Comparison of ENCODE assay signal across 9 mouse cellular contexts in the genomic region with DNA sequence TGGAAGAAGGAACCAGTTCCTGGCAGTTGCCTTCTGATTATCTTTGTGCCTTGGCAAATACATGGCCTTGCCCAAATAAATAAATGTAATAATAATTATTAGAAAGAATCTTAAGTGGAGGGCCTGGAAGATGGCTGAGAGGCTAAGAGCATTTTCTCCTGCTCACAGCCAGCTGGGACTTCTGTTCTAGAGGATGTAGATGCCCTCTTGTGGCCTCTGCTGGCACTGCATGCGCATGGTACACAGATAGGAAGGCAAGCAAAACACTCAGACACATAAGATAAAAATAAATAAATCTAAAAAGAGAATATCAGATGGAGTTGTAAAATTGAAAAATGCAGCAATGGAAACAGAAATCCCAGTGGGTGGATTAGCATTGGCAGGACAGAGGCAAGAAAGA. TPM values are rescaled to one million over a fixed set of nuclear protein-coding genes. Genes with fewer than 3 reads are reported as not detected.
DNase-seq lines count a peak whose midpoint lies in the region; ATAC-seq lines count a peak whose summit lies in the region.
"Had no signal": no experiment of that assay in that cellular context is flagged by ENCODE, and none has a peak within 500 bp of the region (broad histone marks: within the 10 kb centered on the region; RNA-seq: fewer than 3 reads in every experiment).

No protein-coding gene starts in this region.

- H3K9me3 ChIP-seq in liver, embryonic 11.5 days (ENCODE audit: control insufficient read depth, low read length) = no peaks in the 10 kb centered on the region
- no peaks in the 10 kb centered on the region for H3K9me3 ChIP-seq in neural tube, embryonic 14.5 days (ENCODE audit: control insufficient read depth, low read length)
- H3K9me3 ChIP-seq: embryonic facial prominence, embryonic 15.5 days had no signal

- H3K36me3 ChIP-seq in liver, embryonic 11.5 days (ENCODE audit: control insufficient read depth, insufficient read depth, low read length) = no peaks in the 10 kb centered on the region
- peaks cover 2% of the 10 kb centered on the region; the same call in 1 of the 2 replicates for H3K36me3 ChIP-seq in neural tube, embryonic 14.5 days (ENCODE audit: control insufficient read depth, insufficient read depth, low read length)

- no peak for ATAC-seq in liver, embryonic 11.5 days (replicated peaks; ENCODE audit: low FRiP score)
- ATAC-seq in neural tube, embryonic 14.5 days (ENCODE audit: low read depth) = peak; percentile 84; the same call in 1 of the 2 replicates

- 2% methylated on average over 1 of the region's 1 CpGs for WGBS in liver, embryonic 11.5 days
- 3% methylated on average over 1 of the region's 1 CpGs for WGBS in neural tube, embryonic 14.5 days

- no peak overlapping the region for H3K4me2 ChIP-seq in liver, embryonic 11.5 days
- H3K4me2 ChIP-seq in neural tube, embryonic 14.5 days (ENCODE audit: low read depth, low read length) = no peak overlapping the region
- H3K4me2 ChIP-seq: embryonic facial prominence, embryonic 15.5 days had no signal

- DNase-seq in 3134 (ENCODE audit: extremely low read depth, insufficient read length, low spot score) = peak; percentile 14
- DNase-seq in WW6 (ENCODE audit: low read depth, low spot score) = peak; percentile 29
- DNase-seq in cerebellum, postnatal 25 days = peak; percentile 86 to 94
- DNase-seq in gastrocnemius, adult 18-20 months (ENCODE audit: low spot score) = peak; percentile 86
- DNase-seq in kidney, adult 9 months = peak; percentile 93
- peak; percentile 66 for DNase-seq in liver, embryonic 11.5 days (ENCODE audit: low spot score)
- DNase-seq in testis, postnatal 10 days (ENCODE audit: low spot score) = peak; percentile 92

- no peak overlapping the region for H3K4me3 ChIP-seq in liver, embryonic 11.5 days (ENCODE audit: low read depth, low read length)
- no peak overlapping the region for H3K4me3 ChIP-seq in neural tube, embryonic 14.5 days (ENCODE audit: low read depth, low read length)
- H3K4me3 ChIP-seq: embryonic facial prominence, embryonic 15.5 days had no signal

- H3K27me3 ChIP-seq in liver, embryonic 11.5 days (replicated peaks; ENCODE audit: control insufficient read depth, insufficient read depth, low read length) = no peaks in the 10 kb centered on the region
- no peaks in the 10 kb centered on the region for H3K27me3 ChIP-seq in neural tube, embryonic 14.5 days (ENCODE audit: control insufficient read depth, insufficient read depth, low read length)
- H3K27me3 ChIP-seq: embryonic facial prominence, embryonic 15.5 days had no signal

- H3K4me1 ChIP-seq in liver, embryonic 11.5 days (replicated peaks; ENCODE audit: control insufficient read depth, insufficient read depth, low read length) = no peaks in the 10 kb centered on the region
- H3K4me1 ChIP-seq in neural tube, embryonic 14.5 days (ENCODE audit: control insufficient read depth, insufficient read depth, low read length) = no peaks in the 10 kb centered on the region
- H3K4me1 ChIP-seq: embryonic facial prominence, embryonic 15.5 days had no signal

- no peak overlapping the region for H3K9ac ChIP-seq in liver, embryonic 11.5 days (ENCODE audit: low read depth, low read length)
- H3K9ac ChIP-seq in neural tube, embryonic 14.5 days (replicated peaks; ENCODE audit: low read depth, low read length) = no peak overlapping the region
- H3K9ac ChIP-seq: embryonic facial prominence, embryonic 15.5 days had no signal

- H3K27ac ChIP-seq in liver, embryonic 11.5 days (ENCODE audit: low read depth, low read length) = no peak overlapping the region
- H3K27ac ChIP-seq in neural tube, embryonic 14.5 days (ENCODE audit: low read depth, low read length) = no peak overlapping the region
- H3K27ac ChIP-seq: embryonic facial prominence, embryonic 15.5 days had no signal

RNA-seq across cellular contexts. Expression of a gene that starts 44.3 kb away (rescaled TPM):
- 10 to 100 TPM; 12.0 to 12.7 TPM for total RNA-seq in gastrocnemius, adult 18-20 months (2021)
- 5.3 and 7.0 TPM in 2 replicates for polyA plus RNA-seq in liver, embryonic 11.5 days (2014; fragmentation: Nextera tagmentation; extraction: Ambion mirVana)
- 24.7 and 25.3 TPM in 2 replicates for polyA plus RNA-seq in neural tube, embryonic 14.5 days (2014; fragmentation: Nextera tagmentation; extraction: Ambion mirVana)

RNA-seq across cellular contexts. Expression of a gene that starts 44.3 kb away (rescaled TPM):
- 1 to 10 TPM; 2.2 to 5.1 TPM for total RNA-seq in gastrocnemius, adult 18-20 months (2021)
- polyA plus RNA-seq in liver, embryonic 11.5 days (2014; fragmentation: Nextera tagmentation; extraction: Ambion mirVana) = 15.4 and 20.6 TPM in 2 replicates
- 106 and 109 TPM in 2 replicates for polyA plus RNA-seq in neural tube, embryonic 14.5 days (2014; fragmentation: Nextera tagmentation; extraction: Ambion mirVana)

Comparison
In these comparisons a context has a peak if more than half of its experiments do, and no peak if none do; other contexts are left out.
1. DNase-seq: peak in every context shown above with its lines; median percentile 93 in kidney, adult 9 months; 92 in testis, postnatal 10 days; 90 in cerebellum, postnatal 25 days; 86 in gastrocnemius, adult 18-20 months; 66 in liver, embryonic 11.5 days; 29 in WW6; 14 in 3134.